Mouse (Mus musculus) cerebellum, postnatal 36 days (tissue): ENCODE measurements around the gene Stx7.

Source experiments
- DNase-seq, 2 experiments: peaks; one replicate each; pipeline ENCODE4 v3.0.0; 2021 to 2022; ENCODE audit warnings: mixed read lengths in 2 of 2

The Stx7 gene

DNA sequence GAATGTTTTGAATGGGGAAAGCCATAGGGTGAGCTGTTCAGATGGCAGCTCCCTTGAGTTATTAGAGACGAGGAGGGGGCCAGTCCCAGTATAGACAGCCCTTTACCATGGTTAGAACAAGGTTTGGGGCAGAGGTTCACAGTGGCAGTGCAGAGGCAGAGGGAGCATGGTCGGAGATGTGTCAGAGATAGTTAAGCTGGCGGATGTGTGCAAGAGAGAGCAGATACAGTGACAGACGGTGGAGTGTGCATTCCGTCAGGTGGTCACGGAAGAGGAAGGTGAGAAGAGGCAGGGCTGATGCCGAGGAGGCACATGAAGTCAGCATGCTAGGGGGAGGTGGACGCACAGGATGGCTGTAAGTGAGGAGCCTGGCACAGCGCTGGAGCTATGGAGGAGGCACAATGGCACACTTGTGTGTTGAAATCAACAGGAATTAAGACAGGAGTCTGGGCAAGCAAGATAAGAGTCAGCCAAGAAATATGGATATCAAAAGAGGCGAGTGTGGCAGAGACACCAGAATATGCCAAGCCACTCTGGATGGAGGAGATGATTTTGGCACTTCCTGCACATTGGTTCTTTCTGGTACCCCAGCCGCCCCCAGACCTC lies 19.0 kb downstream of the Stx7 start:
- DNase-seq = no peak

DNA sequence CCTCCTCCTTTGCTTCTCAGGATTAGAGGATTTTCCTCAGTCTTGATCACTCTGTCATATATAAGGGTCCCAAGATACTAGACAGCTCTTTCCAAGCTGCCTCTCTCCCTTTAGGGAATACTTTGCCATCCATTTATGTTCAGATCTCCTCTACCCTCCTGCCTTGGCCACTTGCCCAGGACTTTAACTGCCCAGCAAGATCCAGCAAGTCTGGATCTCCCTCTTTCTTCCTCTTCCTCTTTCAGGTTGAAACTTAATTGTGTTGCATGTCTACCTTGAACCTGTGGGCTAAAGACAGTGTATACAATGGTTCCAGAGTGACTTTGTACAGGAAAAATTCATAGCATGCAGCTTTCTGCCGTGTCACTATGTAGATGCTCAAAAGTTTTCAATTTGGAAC lies 19.8 kb downstream of the Stx7 start:
- DNase-seq = no peak

DNA sequence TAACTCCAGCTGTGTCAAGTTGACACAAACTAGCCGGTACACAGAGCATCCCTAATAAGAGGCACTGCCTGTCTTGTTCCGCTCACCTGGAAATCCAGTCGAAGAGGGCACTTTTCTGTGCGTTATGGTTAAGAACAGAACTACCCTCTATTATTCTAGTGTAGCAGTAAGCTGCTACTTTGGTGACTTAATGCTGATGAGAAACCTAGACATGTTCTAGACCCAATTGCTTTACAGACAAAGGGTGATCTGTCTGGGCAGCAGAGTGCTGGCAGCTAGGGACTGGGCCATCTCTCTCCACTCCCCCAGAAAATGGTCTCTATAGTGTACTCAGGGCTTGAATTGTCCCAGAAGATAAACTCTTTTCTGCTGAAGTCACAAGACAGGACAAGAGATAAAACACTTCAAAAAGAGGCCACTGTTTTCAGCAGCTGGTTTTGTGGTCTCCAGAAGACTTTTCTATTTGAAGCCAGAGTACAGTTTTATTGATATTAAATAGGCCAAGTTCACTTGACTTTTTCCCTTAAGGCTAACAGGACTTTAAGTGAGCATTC lies 22.9 kb downstream of the Stx7 start:
- no peak for DNase-seq

DNA sequence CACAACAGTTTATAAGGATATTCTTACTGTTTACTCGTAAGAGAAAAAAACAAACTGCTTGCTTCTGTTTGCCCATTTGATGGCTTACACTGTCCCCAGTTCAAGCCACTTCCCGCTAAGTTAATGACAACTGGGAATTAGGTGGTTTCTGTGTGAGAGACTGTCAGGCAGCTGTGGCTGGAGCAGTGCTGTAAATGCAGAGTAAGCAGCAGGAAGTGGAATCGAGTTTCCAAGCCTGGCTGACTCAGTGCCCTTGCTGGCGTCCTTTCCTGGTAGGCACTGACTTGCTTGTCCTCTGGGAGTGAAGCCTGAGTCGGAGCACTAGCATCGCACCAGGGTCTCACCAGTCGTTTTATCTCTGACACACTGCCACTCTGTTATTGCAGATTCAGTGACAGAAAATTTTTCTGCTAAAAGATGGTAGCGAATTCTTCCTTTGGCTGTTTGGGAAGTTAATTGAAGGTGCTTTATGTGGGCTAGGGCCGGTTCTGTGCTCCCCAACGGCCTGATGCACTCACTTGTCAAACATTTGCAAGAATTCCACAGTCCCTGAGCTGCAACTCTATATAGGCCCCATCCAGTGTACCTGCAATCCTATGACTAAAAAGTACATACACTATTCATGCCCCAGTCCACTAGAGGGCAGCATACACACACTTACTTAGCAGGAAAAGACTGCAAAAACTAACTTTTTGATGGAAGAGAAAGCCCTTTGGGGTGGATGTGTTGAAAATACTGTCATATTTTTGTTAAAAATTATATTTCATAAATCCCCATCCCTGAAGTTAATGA lies 24.3 kb downstream of the Stx7 start:
- peak in 1 of 2 experiments; percentile 46 for DNase-seq

DNA sequence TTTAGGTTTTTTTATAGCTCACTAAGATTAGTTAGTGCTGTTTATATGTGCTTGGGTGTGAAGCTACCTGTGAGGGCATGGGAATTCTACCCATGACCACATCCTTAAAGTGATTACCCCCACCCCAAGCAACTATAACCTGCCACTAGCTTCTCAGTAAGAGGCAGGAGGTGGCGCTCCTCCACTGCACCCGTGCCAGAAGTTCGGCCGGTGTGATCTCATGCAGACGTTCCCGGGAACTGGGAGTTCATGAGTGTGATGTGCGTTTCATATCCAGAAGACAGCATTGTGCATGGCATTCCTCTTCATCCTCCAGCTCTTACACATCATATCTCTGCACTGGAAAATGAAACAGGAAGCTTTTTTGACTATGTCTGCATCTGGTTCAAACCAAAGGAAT lies 41.3 kb downstream of the Stx7 start:
- no peak for DNase-seq

DNA sequence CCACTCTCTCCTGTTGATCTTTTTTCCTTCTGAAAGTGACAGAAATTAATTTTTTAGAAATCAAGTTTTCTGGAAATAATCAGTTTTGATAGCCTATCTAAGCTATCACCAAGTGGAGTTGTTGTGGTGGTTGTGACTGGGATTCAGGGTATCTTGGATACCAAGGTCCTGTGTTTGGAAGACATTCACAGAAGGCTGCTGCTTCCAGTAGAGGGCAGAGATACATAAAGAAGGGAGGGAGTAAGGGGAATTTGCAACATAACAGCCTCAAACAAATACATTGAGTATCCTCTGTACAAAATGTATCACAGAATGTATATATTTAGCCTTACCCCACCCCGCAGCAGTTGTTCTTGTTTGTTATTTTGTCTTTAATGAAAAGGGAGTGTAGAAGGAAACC lies 42.9 kb downstream of the Stx7 start:
- no peak for DNase-seq

DNA sequence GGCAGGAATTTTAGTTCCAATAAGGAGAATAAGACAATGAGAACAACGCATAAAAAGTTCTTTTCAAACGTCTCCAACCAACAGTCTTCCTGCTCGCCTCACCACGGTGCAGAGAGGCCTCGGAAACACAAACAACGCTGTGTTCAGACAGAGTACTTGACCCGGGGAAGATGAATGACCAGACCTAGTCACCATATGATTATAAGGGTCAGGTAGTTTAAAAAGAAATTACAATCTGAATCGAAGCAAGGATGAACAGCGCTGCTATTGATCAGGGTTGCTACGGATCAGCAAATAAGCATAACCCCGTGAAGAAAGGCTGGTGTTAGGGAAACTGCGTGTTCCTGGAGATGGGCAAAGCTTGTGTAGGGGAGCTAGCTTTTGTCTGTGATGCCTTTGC lies 50.2 kb downstream of the Stx7 start:
- DNase-seq = no peak

DNA sequence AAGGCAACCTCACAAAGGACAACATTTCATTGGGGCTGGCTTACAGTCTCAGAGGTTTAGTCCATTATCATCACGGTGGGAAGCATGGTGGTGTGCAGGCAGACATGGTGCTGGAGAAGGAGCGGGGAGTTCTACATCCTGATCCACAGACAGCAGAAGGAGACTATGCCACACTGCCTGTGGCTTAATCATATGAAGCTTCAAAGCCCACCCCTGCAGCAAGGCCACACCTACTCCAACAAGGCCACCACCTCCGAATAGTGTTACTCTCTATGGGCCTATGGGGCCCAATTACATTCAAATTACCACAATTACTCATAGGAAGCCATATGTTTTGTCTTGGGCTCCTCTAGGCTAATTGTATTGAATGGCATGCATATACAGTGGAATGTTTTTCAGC lies 51.0 kb downstream of the Stx7 start:
- DNase-seq = no peak

DNA sequence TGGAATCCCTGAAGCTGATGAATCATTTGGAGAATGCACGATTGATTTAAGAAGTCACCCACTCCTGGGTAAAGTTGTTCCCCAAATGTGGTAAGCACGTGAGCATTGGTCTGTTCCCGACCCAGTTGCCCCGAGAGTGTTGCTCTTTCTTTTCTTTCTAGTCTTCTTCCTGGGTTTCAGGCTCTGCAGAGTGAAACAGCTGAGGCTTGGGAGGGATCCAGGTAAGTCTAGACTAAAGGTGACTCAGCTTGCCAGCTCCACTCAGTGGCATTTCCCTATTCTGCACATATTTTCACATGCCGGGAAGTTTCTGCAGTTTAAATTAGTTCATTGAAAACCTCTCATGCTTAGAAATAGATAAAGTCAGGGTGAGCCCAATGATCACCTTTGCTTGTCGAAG lies 61.0 kb downstream of the Stx7 start:
- no peak for DNase-seq

DNA sequence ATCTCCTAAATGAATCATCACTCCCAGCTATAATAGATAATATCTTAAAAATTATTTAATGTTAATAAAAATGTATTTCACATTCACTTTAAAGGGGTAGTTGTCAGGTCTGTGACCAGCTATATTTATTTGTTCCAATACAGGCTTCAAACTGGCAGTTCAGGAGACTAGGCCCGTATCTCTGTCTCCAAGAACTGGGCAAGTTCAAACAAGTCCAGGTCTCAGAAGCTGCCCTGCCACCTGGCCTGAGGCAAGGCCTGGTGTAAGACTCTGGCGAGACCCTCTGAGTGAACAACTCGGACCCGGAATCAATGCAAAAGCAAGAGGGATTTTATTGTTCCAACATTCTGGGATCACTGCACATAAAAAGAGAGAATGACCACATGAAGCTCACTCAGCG lies 64.2 kb downstream of the Stx7 start:
- no peak for DNase-seq

DNA sequence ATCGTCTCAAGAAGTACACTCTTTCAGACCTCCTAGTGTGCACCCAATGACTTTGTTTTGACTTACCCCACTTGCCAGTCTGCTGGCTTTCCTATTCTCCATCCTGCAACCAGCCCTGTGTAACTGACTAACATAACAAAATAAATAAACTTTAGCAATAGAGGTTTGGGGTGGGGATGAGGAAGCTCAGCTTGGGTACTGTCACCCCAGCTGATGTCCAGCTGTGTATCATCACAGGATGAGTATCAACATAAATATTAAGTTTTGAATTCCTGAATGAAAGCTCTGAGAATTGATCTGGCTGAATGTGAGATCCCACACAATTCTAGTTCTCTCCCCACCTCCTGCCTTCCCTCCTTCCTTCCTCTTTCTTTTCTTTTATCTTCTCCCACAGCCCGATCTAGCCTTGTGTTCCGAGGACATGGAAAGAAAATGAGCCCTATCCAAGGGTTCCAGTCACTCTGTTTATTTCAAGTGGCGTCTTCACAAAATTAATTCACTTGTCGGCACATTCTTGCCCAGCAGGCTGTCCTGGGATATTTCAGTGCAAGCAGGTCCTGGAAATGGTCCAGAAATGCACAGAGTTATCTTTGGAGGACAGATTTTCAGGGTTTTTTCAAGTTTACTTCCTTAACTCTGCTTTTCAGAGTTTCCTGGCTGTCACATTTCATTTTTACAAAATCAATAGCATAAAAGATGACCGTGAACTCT lies 68.6 kb downstream of the Stx7 start:
- no peak for DNase-seq

DNA sequence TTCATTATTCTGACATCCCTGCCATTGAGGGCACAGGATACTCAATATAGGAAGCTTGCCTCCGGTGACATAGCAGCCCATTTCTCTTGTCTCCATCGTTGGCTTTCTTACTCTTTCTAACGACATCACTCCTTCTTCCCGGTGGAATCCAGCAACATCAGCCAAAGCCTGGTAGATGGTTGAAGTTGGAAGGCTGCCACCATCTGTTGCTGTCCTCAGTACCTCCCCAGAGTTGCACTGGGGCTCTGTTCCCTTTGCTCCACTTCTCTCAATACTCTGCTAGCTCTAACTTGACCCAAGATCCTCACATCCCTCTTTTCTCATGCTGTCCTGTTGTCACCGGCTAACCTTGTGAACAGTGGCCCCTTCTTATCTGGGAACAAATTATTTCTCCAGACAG lies 71.8 kb downstream of the Stx7 start:
- DNase-seq = no peak

DNA sequence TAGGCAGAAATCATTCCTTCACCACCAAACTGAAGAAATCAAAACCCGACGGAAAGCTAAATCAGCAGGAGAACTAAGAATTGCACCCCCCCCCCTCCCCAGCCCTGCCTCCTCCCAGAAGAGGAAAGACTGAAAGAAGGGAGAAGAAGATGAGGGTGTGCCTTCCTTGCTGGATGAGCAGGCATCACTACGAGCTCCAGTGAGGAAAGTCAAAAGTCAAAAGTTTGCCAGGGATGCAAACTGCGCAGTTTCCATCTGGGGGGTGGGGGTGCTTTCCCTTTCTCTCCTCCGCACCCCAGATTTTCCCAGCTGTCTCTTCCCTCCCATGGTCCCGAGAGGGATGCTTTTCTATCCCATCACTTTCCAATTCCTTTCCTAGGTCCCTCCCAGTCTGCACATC lies 73.8 kb downstream of the Stx7 start:
- no peak for DNase-seq

DNA sequence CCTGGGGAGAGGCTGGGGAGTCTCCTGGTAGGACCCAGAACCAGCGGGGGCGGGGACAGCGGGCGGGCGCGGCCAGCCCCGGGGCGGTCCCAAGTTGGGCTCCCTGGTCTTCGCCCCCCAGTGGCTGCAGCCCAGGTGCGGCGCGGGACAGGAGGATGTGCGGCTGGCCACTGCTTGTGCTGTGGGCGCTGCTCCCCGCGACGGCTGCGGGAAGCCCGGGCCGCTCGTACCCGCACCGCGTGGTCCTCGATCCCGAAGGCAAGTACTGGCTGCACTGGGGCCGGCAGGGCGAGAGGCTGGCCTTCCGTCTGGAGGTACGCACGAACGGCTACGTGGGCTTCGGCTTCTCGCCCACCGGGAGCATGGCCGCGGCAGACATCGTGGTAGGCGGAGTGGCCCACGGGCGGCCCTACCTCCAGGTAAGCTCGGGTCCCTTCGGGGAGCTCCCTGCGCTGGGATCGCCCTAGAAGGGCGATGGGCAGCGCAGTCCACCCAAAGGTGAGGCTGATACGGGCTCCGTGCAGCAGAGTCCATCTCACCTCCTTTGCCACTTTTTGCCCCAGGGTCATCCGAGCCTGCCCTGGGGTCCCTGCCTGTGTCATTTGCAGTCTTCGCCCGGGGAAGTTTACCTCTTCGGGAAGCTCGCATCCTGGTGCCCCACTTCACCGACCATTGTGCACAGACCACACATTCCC lies 74.5 kb downstream of the Stx7 start, which contains the start of gene Moxd1:
Gene Moxd1 (plus strand): TSS at position 69 of the 695 bp plus-strand sequence.
- no peak for DNase-seq

DNA sequence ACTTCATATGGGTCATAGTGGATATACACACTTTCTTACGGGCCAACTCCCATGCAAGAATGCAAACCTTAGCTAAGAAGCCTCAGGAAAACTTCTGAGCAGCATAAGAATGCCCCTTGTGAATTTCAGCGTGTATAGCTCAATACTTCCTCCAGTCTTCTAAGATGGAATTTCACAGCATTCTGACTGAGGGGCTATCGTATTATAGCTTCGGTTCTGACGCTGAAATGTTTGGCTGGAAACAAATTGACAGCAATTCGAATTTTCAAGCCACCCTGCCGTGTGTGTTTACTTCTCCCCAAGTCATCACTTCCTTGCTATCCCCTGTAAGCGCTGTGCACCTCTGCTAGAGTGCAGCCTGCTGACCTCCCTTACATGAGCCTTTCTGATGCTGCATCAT lies 75.5 kb downstream of the Stx7 start:
- no peak for DNase-seq

DNA sequence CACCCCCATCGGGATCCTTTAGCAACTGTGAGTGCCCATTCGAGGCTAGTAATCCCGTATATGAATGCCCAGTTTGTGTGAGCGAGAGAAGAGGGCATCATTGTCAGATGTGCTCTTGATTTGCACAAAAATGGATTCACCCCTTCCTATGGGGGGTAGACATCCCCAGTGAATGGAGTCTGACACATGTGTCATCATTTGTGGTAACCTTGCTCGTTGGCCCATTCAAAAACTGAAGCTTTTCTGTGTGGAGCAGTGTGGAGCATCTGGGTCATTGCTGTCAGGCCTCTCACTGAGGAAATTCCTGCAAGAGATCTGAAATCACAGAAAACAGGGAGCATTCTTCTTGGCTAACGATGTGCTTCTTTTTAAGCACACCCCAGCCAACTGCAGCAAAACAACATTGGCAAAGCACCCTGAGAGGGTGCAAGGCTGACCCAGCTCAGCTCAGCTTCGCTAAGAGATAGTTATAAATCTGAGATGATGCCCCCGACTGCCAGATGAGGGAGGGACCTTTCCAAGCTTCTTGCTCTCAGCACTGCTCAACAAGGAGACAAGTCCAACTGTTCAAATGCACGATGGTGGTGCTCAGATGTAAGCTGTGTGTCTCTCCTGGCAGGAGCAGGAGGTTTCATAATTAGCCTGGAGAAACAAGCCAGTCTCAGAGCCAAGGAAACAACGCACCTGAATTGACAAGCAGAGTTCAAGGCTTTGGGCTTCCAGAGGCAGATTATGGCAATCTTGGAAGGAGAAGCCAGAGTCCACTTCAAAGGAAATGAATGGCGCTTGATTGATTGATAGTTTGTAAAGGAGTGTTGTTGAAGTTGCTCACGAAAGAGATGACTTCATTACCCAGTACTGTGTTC lies 79.4 kb downstream of the Stx7 start:
- DNase-seq = no peak

DNA sequence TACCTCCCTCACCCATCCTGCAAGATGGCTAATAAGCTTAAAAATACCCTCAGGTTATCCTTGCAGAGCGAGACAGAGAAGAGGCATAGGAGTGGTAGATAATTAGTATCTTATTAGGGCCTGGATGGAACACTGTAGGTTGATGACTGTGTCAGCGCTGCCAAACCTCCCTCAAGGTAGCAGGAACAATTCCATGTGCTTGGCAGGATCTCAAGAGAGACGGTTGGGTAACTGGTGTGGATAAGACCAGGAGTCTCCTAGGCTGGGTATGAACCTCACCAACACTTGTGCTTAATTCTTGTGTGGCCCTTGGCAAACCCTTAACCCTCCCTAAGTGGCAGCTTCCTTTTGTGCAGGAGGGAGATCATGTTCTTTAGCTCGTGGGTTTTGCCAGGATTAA lies 83.2 kb downstream of the Stx7 start:
- no peak for DNase-seq

DNA sequence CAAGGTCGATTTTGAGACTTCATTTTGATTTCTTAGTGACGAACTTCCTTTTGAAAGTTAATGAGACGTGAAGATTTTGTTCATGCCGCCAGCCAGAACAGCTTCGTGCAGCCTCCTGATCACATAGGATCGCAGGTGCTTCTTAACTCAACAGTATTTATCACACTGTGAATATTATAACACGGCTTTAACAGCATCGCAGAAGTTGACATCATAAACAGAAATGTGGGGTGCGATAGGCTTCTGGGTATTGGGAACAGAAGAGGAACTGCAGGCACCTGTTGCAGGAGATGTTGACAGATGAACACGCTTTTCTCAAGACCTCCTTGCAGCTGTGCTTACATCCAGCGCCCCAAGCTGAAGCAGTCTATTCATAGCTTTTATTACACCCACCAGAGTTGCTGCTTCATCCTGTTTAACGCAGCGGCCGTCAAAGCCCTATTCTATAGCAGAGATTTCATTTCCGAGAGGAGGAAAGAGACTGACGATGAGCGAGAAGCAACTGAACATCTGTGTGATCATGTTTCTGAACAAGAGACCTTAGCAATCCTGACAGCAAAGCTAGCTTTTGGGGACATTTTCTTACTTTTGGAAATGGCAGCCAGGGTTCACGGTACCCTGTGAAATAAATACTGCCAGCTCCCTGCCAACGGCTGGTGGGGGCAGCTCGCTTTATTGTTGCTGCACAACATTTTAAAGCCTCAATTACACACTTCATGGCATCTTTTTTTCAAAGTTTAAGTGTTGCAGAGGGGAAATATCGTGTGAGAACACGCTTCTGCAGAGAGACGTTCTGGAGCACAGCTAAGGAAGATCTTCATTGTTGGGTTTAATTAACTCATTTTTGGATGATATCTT lies 86.6 kb downstream of the Stx7 start:
- no peak for DNase-seq
